Mouse (Mus musculus): ENCODE results near the gene Gm28635.

GRCm38 (mm10) chr2:84714811-84715561 is 37.1 kb upstream of the Gm28635 start, which contains the start of gene Zdhhc5:
- TF ChIP-seq CTCF (IDR thresholded peaks at IDR 0.05; ENCODE audit: control insufficient read depth, insufficient read depth, low read length) = no peak
- peak; percentile 90 for TF ChIP-seq POLR2A (IDR thresholded peaks at IDR 0.05; ENCODE audit: borderline replicate concordance, control insufficient read depth, low read depth, low read length)
